Mouse (Mus musculus): Measurements from ENCODE around the gene Plcl1.

- no peak for TF ChIP-seq POLR2A (IDR thresholded peaks at IDR 0.05; ENCODE audit: borderline replicate concordance, extremely low read depth, insufficient read depth, insufficient read length, poor library complexity, severe bottlenecking)
- no peak for TF ChIP-seq CTCF (IDR thresholded peaks at IDR 0.05; ENCODE audit: borderline replicate concordance, extremely low read depth, insufficient read depth, insufficient read length)
These were observed 41.2 kb downstream of the Plcl1 start for GRCm38 (mm10) chr1:55446876-55447275.

All from brain, embryonic 14.5 days (tissue).